Comparison of ENCODE assay signal across 13 mouse cellular contexts in the genomic region with DNA sequence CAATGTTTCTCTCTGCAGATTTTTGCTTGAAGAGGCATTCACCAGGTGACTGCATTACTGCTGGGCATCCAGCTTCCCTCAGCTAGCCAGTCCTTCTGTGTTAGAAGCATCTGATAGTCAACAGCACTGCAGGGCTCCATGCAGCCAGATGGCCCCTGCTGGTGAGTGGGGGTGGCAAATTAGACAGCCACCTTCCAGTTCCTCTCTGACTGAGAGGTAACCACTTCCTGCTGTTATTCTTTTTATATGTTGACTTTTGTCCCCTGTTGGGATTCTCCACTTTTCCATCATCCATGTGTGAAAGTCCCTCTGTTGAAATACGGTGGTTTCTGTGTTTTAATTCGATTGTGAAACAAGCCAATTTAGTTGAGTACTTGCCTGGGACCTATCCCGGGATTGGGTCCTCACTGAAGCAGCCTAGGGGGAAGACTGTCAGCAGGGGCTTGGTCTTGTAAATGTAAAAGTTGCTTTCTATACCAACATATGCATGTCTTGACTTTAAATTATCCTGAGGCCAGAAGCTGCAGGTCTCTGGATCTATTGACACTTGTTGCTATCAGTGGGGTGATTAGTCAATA. TPM values are rescaled to one million over a fixed set of nuclear protein-coding genes. Genes with fewer than 3 reads are reported as not detected.
DNase-seq lines count a peak whose midpoint lies in the region; ATAC-seq and TF ChIP-seq lines count a peak whose summit lies in the region.
"Had no signal": no experiment of that assay in that cellular context is flagged by ENCODE, and none has a peak within 500 bp of the region (broad histone marks: within the 10 kb centered on the region; RNA-seq: fewer than 3 reads in every experiment).

No protein-coding gene starts in this region.

- H3K4me3 ChIP-seq in cerebellum, adult 2 months (replicated peaks; ENCODE audit: insufficient read depth, low read depth, low read length) = no peak overlapping the region
- no peak overlapping the region for H3K4me3 ChIP-seq in kidney, adult 2 months (ENCODE audit: insufficient read depth, low read depth, low read length)
- H3K4me3 ChIP-seq: erythroblast, embryonic 14.5 days; gastrocnemius, adult 2 months had no signal

- DNase-seq in spleen, adult 18-20 months = peak; percentile 40 to 56
- DNase-seq in spleen, adult 12 weeks (ENCODE audit: low spot score) = no peak
- DNase-seq in cerebellum, adult 2 months = peak; percentile 16 to 40
- DNase-seq in thymus, postnatal 4 days = peak; percentile 13
- no peak for DNase-seq in kidney, adult 2 months
- DNase-seq in layer of hippocampus, postnatal 36 days = no peak
- DNase-seq: gastrocnemius, adult 2 months; kidney, adult 9 months; lung, embryonic 14.5 days; retina, postnatal 1 day had no signal

- H3K4me1 ChIP-seq in cerebellum, adult 2 months (ENCODE audit: control insufficient read depth, insufficient read depth, low read length) = no peaks in the 10 kb centered on the region
- no peaks in the 10 kb centered on the region for H3K4me1 ChIP-seq in kidney, adult 2 months (ENCODE audit: control insufficient read depth, insufficient read depth, low read length)

- H3K27me3 ChIP-seq in cerebellum, adult 2 months (ENCODE audit: control insufficient read depth, insufficient read depth, low read length) = no peaks in the 10 kb centered on the region
- H3K27me3 ChIP-seq in kidney, adult 2 months (replicated peaks; ENCODE audit: control insufficient read depth, insufficient read depth, low read length) = no peaks in the 10 kb centered on the region

- 20% methylated on average over 3 of the region's 3 CpGs for WGBS in cerebellum, adult 2 months
- 39% methylated on average over 3 of the region's 3 CpGs for WGBS in kidney, adult 2 months

- no peak for TF ChIP-seq CTCF in cerebellum, adult 2 months (IDR thresholded peaks at IDR 0.05; ENCODE audit: borderline replicate concordance, insufficient read depth, low read depth, low read length)
- TF ChIP-seq CTCF in kidney, adult 2 months (conservative IDR thresholded peaks at IDR 0.05; ENCODE audit: insufficient read depth, insufficient read length, low read depth, low read length) = no peak

- no peak overlapping the region for H3K27ac ChIP-seq in cerebellum, adult 2 months (ENCODE audit: insufficient read depth, low read length)
- H3K27ac ChIP-seq in kidney, adult 2 months (ENCODE audit: insufficient read depth, low read depth, low read length) = no peak overlapping the region
- H3K27ac ChIP-seq: gastrocnemius, adult 2 months had no signal

- TF ChIP-seq POLR2A in cerebellum, adult 2 months (IDR thresholded peaks at IDR 0.05; ENCODE audit: borderline replicate concordance, insufficient read depth, low read length) = no peak
- no peak for TF ChIP-seq POLR2A in kidney, adult 2 months (IDR thresholded peaks at IDR 0.05; ENCODE audit: low read depth, low read length)

- H3K36me3 ChIP-seq in kidney, adult 2 months (ENCODE audit: control insufficient read depth, insufficient read depth, low read length) = no peaks in the 10 kb centered on the region

- ATAC-seq in monocyte, adult 5-6 weeks (replicated peaks; ENCODE audit: insufficient number of reproducible peaks, low FRiP score, low TSS enrichment, poor library complexity, severe bottlenecking) = peak; percentile 69
- no peak for ATAC-seq in megakaryocyte-erythroid progenitor cell, adult 5-6 weeks (replicated peaks; ENCODE audit: low FRiP score, low TSS enrichment, poor library complexity, severe bottlenecking)

RNA-seq across cellular contexts. Expression of a gene that starts 16.7 kb away (rescaled TPM):
- 0.33 and 0.41 TPM in 2 replicates for polyA plus RNA-seq in cerebellum, adult 2 months (2012; rRNA removed)
- 809 to 1,358 TPM (median 1,349 TPM) in 3 replicates for total RNA-seq in monocyte, adult 5-6 weeks (2017)
- 1.5 and 2.4 TPM in 2 replicates for polyA plus RNA-seq in kidney, adult 2 months (2012; rRNA removed)
- 5.0 TPM in 1 of 2 replicates, not detected in the other for total RNA-seq in megakaryocyte-erythroid progenitor cell, adult 5-6 weeks (2014; fragmentation: Nextera tagmentation)
- total RNA-seq in megakaryocyte-erythroid progenitor cell, adult 5-6 weeks (2017) = 3.7 and 6.4 TPM in 2 replicates
- under 1 TPM; 0.61 to 0.80 TPM for total RNA-seq in layer of hippocampus, postnatal 36 days (2021)
- polyA plus RNA-seq: erythroblast, embryonic 14.5 days had no signal

Comparison
In these comparisons a context has a peak if more than half of its experiments do, and no peak if none do; other contexts are left out.
1. DNase-seq: peak in spleen, adult 18-20 months (2 of 2), cerebellum, adult 2 months (2 of 2) and thymus, postnatal 4 days (single experiment); none in spleen, adult 12 weeks (single experiment), kidney, adult 2 months (single experiment) and layer of hippocampus, postnatal 36 days (0 of 2).
2. RNA of a gene that starts 16.7 kb away (total RNA-seq): 809 to 1,358 TPM in monocyte, adult 5-6 weeks; 3.7 to 6.4 TPM in megakaryocyte-erythroid progenitor cell, adult 5-6 weeks and 0.61 to 0.80 TPM in layer of hippocampus, postnatal 36 days; every median in the first group is over 100 times any median in the second.